Mouse (Mus musculus): Measurements from ENCODE around the gene Bco1. TPM values are rescaled to one million over a fixed set of nuclear protein-coding genes. Genes with fewer than 3 reads are reported as not detected.

Bco1 gene
- polyA plus RNA-seq, 1 experiment from 2014 or later = 0.41 TPM

DNA sequence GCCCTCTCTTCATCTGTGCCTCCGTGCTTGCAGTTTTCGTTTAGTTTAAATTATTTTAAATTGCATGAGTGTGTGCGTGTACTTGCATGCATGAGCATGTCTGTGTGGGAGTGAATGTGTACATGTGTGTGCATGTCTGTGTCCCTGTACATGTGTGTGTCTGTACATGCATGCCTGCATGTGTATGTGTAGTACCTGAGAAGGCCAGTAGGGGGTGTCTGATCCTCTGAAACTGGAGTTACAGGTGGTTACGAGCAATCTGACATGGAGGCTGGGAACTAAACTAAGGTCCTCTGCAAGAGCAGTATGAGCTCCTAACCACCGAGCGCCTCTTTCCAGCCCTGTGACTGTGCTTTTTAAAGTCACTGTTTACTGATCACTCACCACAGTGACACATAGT is 52.9 kb downstream of the Bco1 start:
- Histone ChIP-seq H3K9ac (ENCODE audit: low read length) (no peak overlapping the region), H3K4me3 (ENCODE audit: low read depth, low read length) (no peak overlapping the region), H3K27me3 (ENCODE audit: control insufficient read depth, insufficient read depth, low read length) (no peaks in the 10 kb centered on the region), H3K9me3 (ENCODE audit: control insufficient read depth, low read length) (no peaks in the 10 kb centered on the region), H3K36me3 (ENCODE audit: control insufficient read depth, insufficient read depth, low read length) (no peaks in the 10 kb centered on the region), H3K4me1 (ENCODE audit: control insufficient read depth, insufficient read depth, low read length) (no peaks in the 10 kb centered on the region), H3K27ac (ENCODE audit: low read depth, low read length) (no peak overlapping the region), H3K4me2 (ENCODE audit: low read depth) (no peak overlapping the region)
- WGBS = 90% methylated on average over 6 of the region's 6 CpGs
- no peak for DNase-seq (ENCODE audit: low spot score)
- ATAC-seq (ENCODE audit: insufficient read depth, low FRiP score, low TSS enrichment) = no peak

DNA sequence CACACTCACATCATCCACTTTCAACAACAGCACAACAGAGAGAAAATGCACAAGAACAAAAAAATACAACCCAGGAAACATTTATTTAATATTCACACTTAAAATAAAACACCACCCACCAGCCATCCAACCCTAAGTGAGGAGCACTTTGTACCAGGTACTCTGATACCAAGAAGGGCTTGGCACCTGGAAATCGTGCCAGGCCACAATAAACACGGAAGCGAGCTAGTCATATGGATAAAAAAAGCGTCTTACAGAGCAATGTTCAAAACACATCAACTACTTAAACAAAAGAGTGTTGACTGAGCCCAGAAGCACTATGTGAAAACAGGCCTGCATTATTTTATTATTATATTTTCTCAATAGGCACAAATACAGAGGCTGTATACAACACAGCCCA is 60.5 kb downstream of the Bco1 start:
- H3K4me1 ChIP-seq (ENCODE audit: control insufficient read depth, insufficient read depth, low read length) = peaks cover 7% of the 10 kb centered on the region
- H3K4me2 ChIP-seq (ENCODE audit: low read depth) = no peak overlapping the region

DNA sequence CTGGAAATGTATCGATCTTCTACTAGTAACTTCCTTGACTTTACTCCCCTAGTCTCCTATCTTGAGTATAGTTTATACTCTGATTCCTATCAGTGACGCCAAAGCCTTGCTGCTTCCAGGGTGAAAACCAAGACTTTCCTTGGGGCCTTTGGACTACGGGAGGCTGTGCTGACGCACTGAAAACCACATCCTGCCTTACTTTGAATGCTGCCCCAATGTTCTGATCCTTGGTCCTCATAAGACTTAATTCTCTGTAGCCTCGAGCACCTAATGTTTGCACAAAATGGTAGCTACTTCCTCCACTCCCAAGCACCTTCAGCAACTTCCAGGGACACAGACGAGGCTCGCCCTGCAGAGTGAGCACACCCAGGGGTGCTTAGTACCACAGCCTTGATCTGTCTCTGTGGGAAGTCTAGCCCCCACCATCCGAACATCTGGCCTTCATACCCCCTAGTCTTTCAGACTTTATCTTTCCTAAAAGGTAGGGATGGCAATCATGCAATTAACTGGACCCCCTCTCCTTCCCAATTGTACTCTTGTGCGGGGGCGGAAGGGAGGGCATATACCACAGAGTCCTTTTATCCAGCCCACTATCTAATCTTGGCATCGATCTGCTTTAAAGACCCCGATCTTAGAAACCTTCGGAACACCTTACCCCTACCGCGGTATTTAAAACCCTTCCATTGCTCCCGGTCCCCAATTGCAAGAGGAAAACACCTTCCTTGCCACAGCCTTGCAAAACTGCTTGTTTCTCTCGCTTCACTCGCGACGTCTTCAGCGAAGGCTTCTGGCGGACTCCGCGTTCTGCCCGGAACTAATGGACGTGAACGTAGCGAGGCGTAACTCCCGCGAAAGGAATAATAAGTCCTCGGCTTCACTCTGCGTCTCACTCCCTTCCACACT is 61.5 kb downstream of the Bco1 start:
- Histone ChIP-seq H3K4me3 (ENCODE audit: low read depth, low read length) (peak overlapping the region; percentile 91), H3K4me2 (ENCODE audit: low read depth) (peak overlapping the region; percentile 89), H3K27me3 (ENCODE audit: control insufficient read depth, insufficient read depth, low read length) (no peaks in the 10 kb centered on the region), H3K27ac (ENCODE audit: low read depth, low read length) (peak overlapping the region; percentile 72; the same call in 1 of the 2 replicates), H3K36me3 (ENCODE audit: control insufficient read depth, insufficient read depth, low read length) (no peaks in the 10 kb centered on the region), H3K4me1 (ENCODE audit: control insufficient read depth, insufficient read depth, low read length) (peaks cover 7% of the 10 kb centered on the region), H3K9me3 (ENCODE audit: control insufficient read depth, low read length) (no peaks in the 10 kb centered on the region), H3K9ac (ENCODE audit: low read length) (peak overlapping the region; percentile 92)
- ATAC-seq (ENCODE audit: insufficient read depth, low FRiP score, low TSS enrichment) (no peak), DNase-seq (ENCODE audit: low spot score) (no peak)
- WGBS = 12% methylated on average over 33 of the region's 33 CpGs

More for the DNA sequence above, 60.5 kb downstream of the Bco1 start:
- ATAC-seq (ENCODE audit: insufficient read depth, low FRiP score, low TSS enrichment) (no peak), DNase-seq (ENCODE audit: low spot score) (no peak)
- Histone ChIP-seq H3K9me3 (ENCODE audit: control insufficient read depth, low read length) (no peaks in the 10 kb centered on the region), H3K27me3 (ENCODE audit: control insufficient read depth, insufficient read depth, low read length) (no peaks in the 10 kb centered on the region), H3K36me3 (ENCODE audit: control insufficient read depth, insufficient read depth, low read length) (no peaks in the 10 kb centered on the region), H3K4me3 (ENCODE audit: low read depth, low read length) (no peak overlapping the region), H3K9ac (ENCODE audit: low read length) (no peak overlapping the region), H3K27ac (ENCODE audit: low read depth, low read length) (no peak overlapping the region)
- WGBS = 88% methylated on average over 4 of the region's 4 CpGs

DNA sequence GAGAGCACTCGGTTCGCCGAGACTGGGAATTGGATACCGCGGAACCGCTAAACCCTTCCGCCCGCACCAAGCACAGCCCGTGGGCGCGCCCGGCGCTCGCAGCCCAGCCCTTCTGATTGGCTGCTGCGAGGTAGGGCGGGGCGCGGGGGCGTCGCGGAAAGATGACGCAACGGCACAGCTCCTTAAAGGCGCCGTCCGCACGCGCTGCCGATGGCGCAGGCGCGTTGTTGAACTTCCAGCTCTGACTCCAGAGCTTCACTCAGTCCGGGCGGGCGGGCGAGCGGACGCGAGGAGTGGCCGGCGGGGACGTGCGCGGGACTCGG is 62.1 kb downstream of the Bco1 start:
- Histone ChIP-seq H3K4me2 (ENCODE audit: low read depth) (peak overlapping the region; percentile 89), H3K9ac (ENCODE audit: low read length) (peak overlapping the region; percentile 92), H3K9me3 (ENCODE audit: control insufficient read depth, low read length) (no peaks in the 10 kb centered on the region), H3K4me1 (ENCODE audit: control insufficient read depth, insufficient read depth, low read length) (peaks cover 7% of the 10 kb centered on the region), H3K27me3 (ENCODE audit: control insufficient read depth, insufficient read depth, low read length) (no peaks in the 10 kb centered on the region), H3K27ac (ENCODE audit: low read depth, low read length) (peak overlapping the region; percentile 72), H3K4me3 (ENCODE audit: low read depth, low read length) (peak overlapping the region; percentile 91), H3K36me3 (ENCODE audit: control insufficient read depth, insufficient read depth, low read length) (no peaks in the 10 kb centered on the region)
- WGBS = under 1% methylated on average over 28 of the region's 45 CpGs
- peak; percentile 99 for DNase-seq (ENCODE audit: low spot score)
- peak; percentile 91 for ATAC-seq (ENCODE audit: insufficient read depth, low FRiP score, low TSS enrichment)

DNA sequence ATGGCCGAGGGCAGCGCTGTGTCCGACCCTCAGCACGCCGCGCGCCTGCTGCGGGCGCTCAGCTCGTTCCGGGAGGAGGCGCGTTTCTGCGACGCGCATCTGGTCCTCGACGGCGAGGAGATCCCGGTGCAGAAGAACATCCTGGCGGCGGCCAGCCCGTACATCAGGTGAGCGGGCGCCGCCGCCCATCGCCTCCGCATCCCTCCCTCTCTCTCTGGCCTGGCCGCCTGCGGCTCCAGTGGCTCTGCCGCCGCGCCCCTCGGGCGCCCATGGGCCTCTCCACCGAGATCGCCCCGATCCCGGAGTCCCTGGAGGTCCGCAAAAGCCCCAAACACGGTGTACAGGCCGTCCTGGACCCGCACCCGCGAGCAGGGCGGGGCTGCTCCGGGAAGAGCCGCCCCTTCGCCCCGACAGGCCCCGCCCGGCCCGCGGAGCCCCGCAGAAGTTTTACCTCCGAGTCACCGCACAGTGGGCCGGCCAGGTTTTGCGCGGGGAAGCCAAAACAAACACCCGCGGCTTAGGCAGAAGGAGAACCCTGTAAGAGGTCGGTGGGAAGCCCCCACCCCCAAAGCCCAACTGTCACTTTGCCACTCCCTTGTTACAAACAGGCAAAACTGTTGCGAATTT is 62.6 kb downstream of the Bco1 start, which contains the start of gene Gan:
Gene Gan (plus strand): TSS at position 1 of the 627 bp plus-strand sequence.
- Histone ChIP-seq H3K27ac (ENCODE audit: low read depth, low read length) (peak within 1 kb of the TSS; percentile 72), H3K9me3 (ENCODE audit: control insufficient read depth, low read length) (no peaks in the 10 kb centered on the region), H3K4me3 (ENCODE audit: low read depth, low read length) (peak within 1 kb of the TSS; percentile 91), H3K9ac (ENCODE audit: low read length) (peak within 1 kb of the TSS; percentile 92), H3K4me1 (ENCODE audit: control insufficient read depth, insufficient read depth, low read length) (peaks cover 7% of the 10 kb centered on the region), H3K36me3 (ENCODE audit: control insufficient read depth, insufficient read depth, low read length) (no peaks in the 10 kb centered on the region), H3K4me2 (ENCODE audit: low read depth) (peak within 1 kb of the TSS; percentile 89), H3K27me3 (ENCODE audit: control insufficient read depth, insufficient read depth, low read length) (no peaks in the 10 kb centered on the region)
- under 1% methylated on average over 55 of the region's 65 CpGs for WGBS
- peak; percentile 45 for DNase-seq (ENCODE audit: low spot score)
- peak; percentile 61 for ATAC-seq (ENCODE audit: insufficient read depth, low FRiP score, low TSS enrichment)

DNA sequence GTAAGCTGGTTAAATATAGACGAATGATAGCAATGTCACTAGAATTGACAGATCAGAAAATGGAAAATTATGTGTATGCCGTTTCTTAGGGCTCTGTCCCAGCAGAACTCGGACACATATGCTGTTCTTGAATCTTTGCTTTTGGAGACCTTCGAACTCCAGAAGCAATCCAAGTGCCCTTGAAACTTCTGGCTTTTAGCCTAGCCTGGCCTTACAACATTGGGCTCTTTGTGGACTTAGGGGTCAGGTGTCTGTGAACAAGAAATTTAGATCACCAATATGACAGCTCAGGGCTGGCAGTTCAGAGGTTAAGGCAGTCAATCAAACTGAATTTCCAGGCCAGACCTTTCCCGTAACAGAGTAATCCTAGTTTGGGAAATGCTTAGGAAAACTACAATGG is 63.4 kb downstream of the Bco1 start:
- 57% methylated on average over 5 of the region's 5 CpGs for WGBS
- no peak overlapping the region; the same call in 1 of the 2 replicates for H3K9ac ChIP-seq (ENCODE audit: low read length)
- peak overlapping the region; percentile 89 for H3K4me2 ChIP-seq (ENCODE audit: low read depth)
- H3K4me3 ChIP-seq (ENCODE audit: low read depth, low read length) = peak overlapping the region; percentile 91
- DNase-seq (ENCODE audit: low spot score) = no peak
- H3K27me3 ChIP-seq (ENCODE audit: control insufficient read depth, insufficient read depth, low read length) = no peaks in the 10 kb centered on the region
- no peaks in the 10 kb centered on the region for H3K36me3 ChIP-seq (ENCODE audit: control insufficient read depth, insufficient read depth, low read length)
- H3K27ac ChIP-seq (ENCODE audit: low read depth, low read length) = no peak overlapping the region
- no peak for ATAC-seq (ENCODE audit: insufficient read depth, low FRiP score, low TSS enrichment)
- no peaks in the 10 kb centered on the region for H3K9me3 ChIP-seq (ENCODE audit: control insufficient read depth, low read length)
- H3K4me1 ChIP-seq (ENCODE audit: control insufficient read depth, insufficient read depth, low read length) = peaks cover 7% of the 10 kb centered on the region

DNA sequence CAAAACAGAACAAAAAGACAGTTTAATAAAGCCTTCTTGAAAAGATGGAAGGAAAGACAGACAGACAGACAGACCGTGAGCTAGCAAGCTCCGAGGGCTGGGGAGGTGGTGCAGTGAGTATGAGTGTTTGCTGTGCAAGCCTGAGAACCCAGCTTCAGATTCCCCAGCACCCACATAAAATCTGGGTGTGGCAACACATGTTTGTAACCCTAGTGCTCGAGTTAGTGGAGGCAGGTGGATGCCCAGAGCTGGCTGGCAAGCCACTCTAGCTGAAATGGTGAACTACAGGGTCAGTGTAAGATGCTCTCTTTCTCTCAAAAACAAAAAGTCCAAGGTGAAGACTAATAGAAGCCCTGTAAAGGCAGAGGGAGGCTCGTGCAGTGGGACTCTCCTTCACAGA is 69.3 kb downstream of the Bco1 start:
- no peak for DNase-seq (ENCODE audit: low spot score)
- ATAC-seq (ENCODE audit: insufficient read depth, low FRiP score, low TSS enrichment) = no peak
- H3K27ac ChIP-seq (ENCODE audit: low read depth, low read length) = no peak overlapping the region
- H3K4me2 ChIP-seq (ENCODE audit: low read depth) = no peak overlapping the region
- no peaks in the 10 kb centered on the region for H3K27me3 ChIP-seq (ENCODE audit: control insufficient read depth, insufficient read depth, low read length)
- H3K36me3 ChIP-seq (ENCODE audit: control insufficient read depth, insufficient read depth, low read length) = no peaks in the 10 kb centered on the region
- no peaks in the 10 kb centered on the region for H3K4me1 ChIP-seq (ENCODE audit: control insufficient read depth, insufficient read depth, low read length)
- no peak overlapping the region for H3K4me3 ChIP-seq (ENCODE audit: low read depth, low read length)
- no peaks in the 10 kb centered on the region for H3K9me3 ChIP-seq (ENCODE audit: control insufficient read depth, low read length)
- no peak overlapping the region for H3K9ac ChIP-seq (ENCODE audit: low read length)
- 83% methylated on average over 4 of the region's 4 CpGs for WGBS

DNA sequence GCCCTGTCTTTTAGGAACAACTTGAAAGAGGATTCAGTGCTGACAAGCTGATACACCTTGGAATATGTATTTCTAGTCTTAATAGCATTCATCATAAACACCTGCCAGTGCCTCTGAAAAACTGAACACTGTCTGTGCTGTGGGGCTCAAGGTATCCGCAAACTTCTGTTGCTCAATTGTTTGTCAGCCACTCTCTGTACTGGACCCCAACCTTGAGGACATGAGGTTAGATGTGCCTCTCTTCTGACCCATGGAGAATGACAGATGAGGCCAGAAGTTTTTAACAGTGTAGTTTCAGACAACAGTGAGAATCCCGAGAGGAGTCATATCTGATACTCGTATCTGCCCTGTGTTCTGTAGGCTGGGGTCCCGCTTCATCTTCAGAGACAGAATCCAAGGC is 69.9 kb downstream of the Bco1 start:
- no peak overlapping the region for H3K4me3 ChIP-seq (ENCODE audit: low read depth, low read length)
- H3K4me1 ChIP-seq (ENCODE audit: control insufficient read depth, insufficient read depth, low read length) = no peaks in the 10 kb centered on the region
- H3K9me3 ChIP-seq (ENCODE audit: control insufficient read depth, low read length) = no peaks in the 10 kb centered on the region
- H3K27me3 ChIP-seq (ENCODE audit: control insufficient read depth, insufficient read depth, low read length) = no peaks in the 10 kb centered on the region
- ATAC-seq (ENCODE audit: insufficient read depth, low FRiP score, low TSS enrichment) (no peak), DNase-seq (ENCODE audit: low spot score) (no peak)
- 91% methylated on average over 4 of the region's 4 CpGs for WGBS
- H3K4me2 ChIP-seq (ENCODE audit: low read depth) = no peak overlapping the region
- no peak overlapping the region for H3K27ac ChIP-seq (ENCODE audit: low read depth, low read length)
- no peaks in the 10 kb centered on the region for H3K36me3 ChIP-seq (ENCODE audit: control insufficient read depth, insufficient read depth, low read length)
- H3K9ac ChIP-seq (ENCODE audit: low read length) = no peak overlapping the region

DNA sequence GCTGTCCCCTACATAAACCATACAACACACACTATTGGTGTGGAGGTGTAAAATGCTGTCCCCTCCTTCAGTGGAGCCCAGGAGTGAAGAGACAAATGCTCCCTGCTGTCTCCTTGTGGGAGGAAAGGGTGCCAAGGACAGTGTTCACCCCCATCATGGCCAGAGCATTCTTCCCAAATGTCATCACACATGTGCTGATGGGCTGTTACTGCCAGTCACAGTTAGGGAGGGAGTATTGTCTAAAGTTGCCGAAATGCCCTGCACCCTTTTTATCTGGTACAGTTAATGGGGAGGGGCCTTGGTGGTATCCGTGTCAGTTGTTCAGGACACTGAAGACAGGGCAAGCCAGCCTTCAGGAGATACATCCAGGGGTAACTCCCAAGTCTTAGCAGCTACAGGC is 70.9 kb downstream of the Bco1 start:
- H3K27me3 ChIP-seq (ENCODE audit: control insufficient read depth, insufficient read depth, low read length) = no peaks in the 10 kb centered on the region
- ATAC-seq (ENCODE audit: insufficient read depth, low FRiP score, low TSS enrichment) (no peak), DNase-seq (ENCODE audit: low spot score) (no peak)
- 83% methylated on average over 2 of the region's 2 CpGs for WGBS
- H3K36me3 ChIP-seq (ENCODE audit: control insufficient read depth, insufficient read depth, low read length) = no peaks in the 10 kb centered on the region
- no peak overlapping the region for H3K4me2 ChIP-seq (ENCODE audit: low read depth)
- no peak overlapping the region for H3K4me3 ChIP-seq (ENCODE audit: low read depth, low read length)
- H3K27ac ChIP-seq (ENCODE audit: low read depth, low read length) = no peak overlapping the region
- H3K4me1 ChIP-seq (ENCODE audit: control insufficient read depth, insufficient read depth, low read length) = no peaks in the 10 kb centered on the region
- H3K9ac ChIP-seq (ENCODE audit: low read length) = no peak overlapping the region
- H3K9me3 ChIP-seq (ENCODE audit: control insufficient read depth, low read length) = no peaks in the 10 kb centered on the region

All from neural tube, embryonic 11.5 days (tissue).